ENCODE assay signal across 18 mouse cellular contexts in genomic region chr5:110897114-110897788, GRCm38 (mm10). TPM values are rescaled to one million over a fixed set of nuclear protein-coding genes. Genes with fewer than 3 reads are reported as not detected.
DNase-seq lines count a peak whose midpoint lies in the region; ATAC-seq and TF ChIP-seq lines count a peak whose summit lies in the region.
"Had no signal": no experiment of that assay in that cellular context is flagged by ENCODE, and none has a peak within 500 bp of the region (broad histone marks: within the 10 kb centered on the region; RNA-seq: fewer than 3 reads in every experiment).

No protein-coding gene starts in this region.

- H3K4me1 ChIP-seq in hindbrain, embryonic 10.5 days (replicated peaks) = peaks cover 20% of the 10 kb centered on the region
- H3K4me1 ChIP-seq in hindbrain, embryonic 14.5 days (replicated peaks; ENCODE audit: control insufficient read depth, insufficient read depth, low read length) = no peaks in the 10 kb centered on the region
- H3K4me1 ChIP-seq in forebrain, embryonic 11.5 days (replicated peaks; ENCODE audit: control insufficient read depth, insufficient read depth, low read length) = peaks cover 6% of the 10 kb centered on the region
- H3K4me1 ChIP-seq in hindbrain, postnatal 0 days (ENCODE audit: insufficient read depth, low read length) = no peaks in the 10 kb centered on the region
- H3K4me1 ChIP-seq in neural tube, embryonic 14.5 days (ENCODE audit: control insufficient read depth, insufficient read depth, low read length) = no peaks in the 10 kb centered on the region
- H3K4me1 ChIP-seq: heart, embryonic 15.5 days; intestine, embryonic 15.5 days had no signal

- peaks cover 54% of the 10 kb centered on the region for H3K36me3 ChIP-seq in hindbrain, embryonic 10.5 days
- peaks cover 33% of the 10 kb centered on the region for H3K36me3 ChIP-seq in hindbrain, embryonic 14.5 days (replicated peaks; ENCODE audit: control insufficient read depth, insufficient read depth)
- H3K36me3 ChIP-seq in forebrain, embryonic 11.5 days (ENCODE audit: control insufficient read depth, insufficient read depth, low read length) = peaks cover 4% of the 10 kb centered on the region; the same call in 1 of the 2 replicates
- H3K36me3 ChIP-seq in hindbrain, postnatal 0 days (ENCODE audit: insufficient read depth, low read length) = peaks cover 13% of the 10 kb centered on the region; the same call in 1 of the 2 replicates
- H3K36me3 ChIP-seq in neural tube, embryonic 14.5 days (ENCODE audit: control insufficient read depth, insufficient read depth, low read length) = peaks cover 5% of the 10 kb centered on the region; the same call in 1 of the 2 replicates
- H3K36me3 ChIP-seq: G1E; intestine, embryonic 15.5 days had no signal

- 37% methylated on average over 7 of the region's 7 CpGs for WGBS in hindbrain, embryonic 10.5 days
- 22% methylated on average over 7 of the region's 7 CpGs for WGBS in hindbrain, embryonic 14.5 days
- WGBS in forebrain, embryonic 11.5 days = 23% methylated on average over 7 of the region's 7 CpGs
- 24% methylated on average over 7 of the region's 7 CpGs for whole genome bisulfite sequencing in hindbrain, postnatal 0 days
- 32% methylated on average over 7 of the region's 7 CpGs for WGBS in neural tube, embryonic 14.5 days

- ATAC-seq in hindbrain, embryonic 14.5 days (ENCODE audit: low FRiP score) = no peak
- peak; percentile 56; the same call in 1 of the 2 replicates for ATAC-seq in forebrain, embryonic 11.5 days (replicated peaks; ENCODE audit: low FRiP score)
- ATAC-seq in hindbrain, postnatal 0 days = peak; percentile 63; the same call in 1 of the 2 replicates
- no peak for ATAC-seq in neural tube, embryonic 14.5 days (ENCODE audit: low read depth)
- no peak for ATAC-seq in megakaryocyte-erythroid progenitor cell, adult 5-6 weeks (replicated peaks; ENCODE audit: low FRiP score, low TSS enrichment, poor library complexity, severe bottlenecking)
- ATAC-seq: intestine, embryonic 15.5 days had no signal

- no peaks in the 10 kb centered on the region for H3K9me3 ChIP-seq in hindbrain, embryonic 10.5 days
- no peaks in the 10 kb centered on the region for H3K9me3 ChIP-seq in hindbrain, embryonic 14.5 days (ENCODE audit: control insufficient read depth, low read length)
- no peaks in the 10 kb centered on the region for H3K9me3 ChIP-seq in forebrain, embryonic 11.5 days (ENCODE audit: control insufficient read depth, low read length)
- no peaks in the 10 kb centered on the region for H3K9me3 ChIP-seq in hindbrain, postnatal 0 days (ENCODE audit: low read length)
- no peaks in the 10 kb centered on the region for H3K9me3 ChIP-seq in neural tube, embryonic 14.5 days (ENCODE audit: control insufficient read depth, low read length)
- H3K9me3 ChIP-seq: G1E; heart, embryonic 15.5 days; intestine, embryonic 15.5 days; limb, embryonic 13.5 days had no signal

- TF ChIP-seq CTCF in hindbrain, postnatal 0 days (IDR thresholded peaks at IDR 0.05; ENCODE audit: low read depth) = 0 out of 2 replicates have a peak, but pooled peaks have one; percentile 6

- H3K4me3 ChIP-seq in hindbrain, embryonic 10.5 days = no peak overlapping the region
- H3K4me3 ChIP-seq in hindbrain, embryonic 14.5 days (replicated peaks; ENCODE audit: low read length) = no peak overlapping the region
- H3K4me3 ChIP-seq in forebrain, embryonic 11.5 days (ENCODE audit: low read depth, low read length) = no peak overlapping the region
- no peak overlapping the region for H3K4me3 ChIP-seq in hindbrain, postnatal 0 days (ENCODE audit: low read length)
- no peak overlapping the region for H3K4me3 ChIP-seq in neural tube, embryonic 14.5 days (ENCODE audit: low read depth, low read length)
- H3K4me3 ChIP-seq: erythroblast, embryonic 14.5 days; heart, embryonic 15.5 days; intestine, embryonic 15.5 days; limb, embryonic 13.5 days had no signal

- H3K4me2 ChIP-seq in hindbrain, embryonic 14.5 days (replicated peaks) = no peak overlapping the region
- no peak overlapping the region for H3K4me2 ChIP-seq in forebrain, embryonic 11.5 days (ENCODE audit: low read depth, low read length, severe bottlenecking)
- H3K4me2 ChIP-seq in hindbrain, postnatal 0 days (ENCODE audit: low read depth, low read length) = no peak overlapping the region
- no peak overlapping the region for H3K4me2 ChIP-seq in neural tube, embryonic 14.5 days (ENCODE audit: low read depth, low read length)
- H3K4me2 ChIP-seq: heart, embryonic 15.5 days; intestine, embryonic 15.5 days; limb, embryonic 13.5 days; lung, embryonic 14.5 days had no signal

- H3K9ac ChIP-seq in hindbrain, embryonic 14.5 days = no peak overlapping the region
- H3K9ac ChIP-seq in forebrain, embryonic 11.5 days (ENCODE audit: low read length) = no peak overlapping the region
- no peak overlapping the region for H3K9ac ChIP-seq in hindbrain, postnatal 0 days (replicated peaks; ENCODE audit: low read length)
- H3K9ac ChIP-seq in neural tube, embryonic 14.5 days (replicated peaks; ENCODE audit: low read depth, low read length) = peak overlapping the region; percentile 11; the same call in 1 of the 2 replicates
- H3K9ac ChIP-seq: heart, embryonic 15.5 days; intestine, embryonic 15.5 days; limb, embryonic 13.5 days; lung, embryonic 14.5 days had no signal

- H3K27ac ChIP-seq in hindbrain, embryonic 10.5 days = peak overlapping the region; percentile 69
- H3K27ac ChIP-seq in hindbrain, embryonic 14.5 days = no peak overlapping the region
- H3K27ac ChIP-seq in forebrain, embryonic 11.5 days (ENCODE audit: low read depth, low read length) = peak overlapping the region; percentile 37
- H3K27ac ChIP-seq in hindbrain, postnatal 0 days = peak overlapping the region; percentile 58; the same call in 1 of the 2 replicates
- H3K27ac ChIP-seq in neural tube, embryonic 14.5 days (ENCODE audit: low read depth, low read length) = no peak overlapping the region; the same call in 1 of the 2 replicates
- H3K27ac ChIP-seq: heart, embryonic 15.5 days; intestine, embryonic 15.5 days; limb, embryonic 13.5 days had no signal

- DNase-seq in hindbrain, embryonic 10.5 days (ENCODE audit: low spot score) = peak; percentile 10
- no peak for DNase-seq in hindbrain, embryonic 14.5 days (ENCODE audit: low spot score)
- no peak for DNase-seq in forebrain, embryonic 11.5 days (ENCODE audit: low spot score)
- DNase-seq in hindbrain, postnatal 0 days (ENCODE audit: low spot score) = peak; percentile 27
- no peak for DNase-seq in urinary bladder, postnatal 25 days (ENCODE audit: low spot score)
- DNase-seq in spleen, postnatal 10 days (ENCODE audit: low spot score in 2 of 2) = no peak
- DNase-seq: cerebellum, adult 11-12 months; gastrocnemius, postnatal 36 days; lung, embryonic 14.5 days; spleen, adult 18-20 months; thymus, adult 18-20 months had no signal

- H3K27me3 ChIP-seq in hindbrain, embryonic 10.5 days (ENCODE audit: insufficient read depth, poor library complexity, severe bottlenecking) = no peaks in the 10 kb centered on the region
- no peaks in the 10 kb centered on the region for H3K27me3 ChIP-seq in hindbrain, embryonic 14.5 days (ENCODE audit: control insufficient read depth, insufficient read depth, low read length)
- no peaks in the 10 kb centered on the region for H3K27me3 ChIP-seq in forebrain, embryonic 11.5 days (ENCODE audit: control insufficient read depth, insufficient read depth, low read length)
- no peaks in the 10 kb centered on the region for H3K27me3 ChIP-seq in hindbrain, postnatal 0 days (ENCODE audit: insufficient read depth, low read length)
- no peaks in the 10 kb centered on the region for H3K27me3 ChIP-seq in neural tube, embryonic 14.5 days (ENCODE audit: control insufficient read depth, insufficient read depth, low read length)
- H3K27me3 ChIP-seq: heart, embryonic 15.5 days; intestine, embryonic 15.5 days; limb, embryonic 13.5 days had no signal

RNA-seq across cellular contexts. Expression of gene Ttc28, which starts 17.6 kb away (rescaled TPM):
- polyA plus RNA-seq in hindbrain, embryonic 10.5 days (2016; fragmentation: Nextera tagmentation; extraction: Ambion mirVana) = 10.9 and 14.5 TPM in 2 replicates
- polyA plus RNA-seq in hindbrain, embryonic 14.5 days (2014; fragmentation: Nextera tagmentation; extraction: Ambion mirVana) = 27.3 and 30.0 TPM in 2 replicates
- 17.0 and 19.9 TPM in 2 replicates for polyA plus RNA-seq in forebrain, embryonic 11.5 days (2014; fragmentation: Nextera tagmentation; extraction: Ambion mirVana)
- total RNA-seq in hindbrain, postnatal 0 days (2014; rRNA removed) = 41.9 and 49.8 TPM in 2 replicates
- 9.7 and 11.1 TPM in 2 replicates for polyA plus RNA-seq in hindbrain, postnatal 0 days (2015; fragmentation: Nextera tagmentation; extraction: Ambion mirVana)
- 33.5 and 37.6 TPM in 2 replicates for polyA plus RNA-seq in neural tube, embryonic 14.5 days (2014; fragmentation: Nextera tagmentation; extraction: Ambion mirVana)
- total RNA-seq in megakaryocyte-erythroid progenitor cell, adult 5-6 weeks (2014; fragmentation: Nextera tagmentation) = 3.2 and 5.4 TPM in 2 replicates
- total RNA-seq in megakaryocyte-erythroid progenitor cell, adult 5-6 weeks (2017) = 0.70 and 0.91 TPM in 2 replicates

RNA-seq across cellular contexts. Expression of gene Chek2, which starts 57.5 kb away (rescaled TPM):
- polyA plus RNA-seq in hindbrain, embryonic 10.5 days (2016; fragmentation: Nextera tagmentation; extraction: Ambion mirVana) = 31.0 and 43.8 TPM in 2 replicates
- 5.4 and 5.9 TPM in 2 replicates for polyA plus RNA-seq in hindbrain, embryonic 14.5 days (2014; fragmentation: Nextera tagmentation; extraction: Ambion mirVana)
- 38.2 and 45.6 TPM in 2 replicates for polyA plus RNA-seq in forebrain, embryonic 11.5 days (2014; fragmentation: Nextera tagmentation; extraction: Ambion mirVana)
- total RNA-seq in hindbrain, postnatal 0 days (2014; rRNA removed) = 5.5 and 5.6 TPM in 2 replicates
- polyA plus RNA-seq in hindbrain, postnatal 0 days (2015; fragmentation: Nextera tagmentation; extraction: Ambion mirVana) = 5.1 and 7.0 TPM in 2 replicates
- 3.6 and 4.3 TPM in 2 replicates for polyA plus RNA-seq in neural tube, embryonic 14.5 days (2014; fragmentation: Nextera tagmentation; extraction: Ambion mirVana)
- total RNA-seq in megakaryocyte-erythroid progenitor cell, adult 5-6 weeks (2014; fragmentation: Nextera tagmentation) = 47.4 and 59.5 TPM in 2 replicates
- total RNA-seq in megakaryocyte-erythroid progenitor cell, adult 5-6 weeks (2017) = 31.1 and 56.9 TPM in 2 replicates

RNA-seq across cellular contexts. Expression of gene Hscb, which starts 57.7 kb away (rescaled TPM):
- polyA plus RNA-seq in hindbrain, embryonic 10.5 days (2016; fragmentation: Nextera tagmentation; extraction: Ambion mirVana) = 22.8 and 23.0 TPM in 2 replicates
- 7.8 and 10.3 TPM in 2 replicates for polyA plus RNA-seq in hindbrain, embryonic 14.5 days (2014; fragmentation: Nextera tagmentation; extraction: Ambion mirVana)
- 18.6 TPM in 2 replicates for polyA plus RNA-seq in forebrain, embryonic 11.5 days (2014; fragmentation: Nextera tagmentation; extraction: Ambion mirVana)
- total RNA-seq in hindbrain, postnatal 0 days (2014; rRNA removed) = 10.0 and 10.5 TPM in 2 replicates
- polyA plus RNA-seq in hindbrain, postnatal 0 days (2015; fragmentation: Nextera tagmentation; extraction: Ambion mirVana) = 12.0 and 16.4 TPM in 2 replicates
- 7.9 and 9.2 TPM in 2 replicates for polyA plus RNA-seq in neural tube, embryonic 14.5 days (2014; fragmentation: Nextera tagmentation; extraction: Ambion mirVana)
- total RNA-seq in megakaryocyte-erythroid progenitor cell, adult 5-6 weeks (2014; fragmentation: Nextera tagmentation) = 44.1 and 53.7 TPM in 2 replicates
- 44.9 and 106 TPM in 2 replicates for total RNA-seq in megakaryocyte-erythroid progenitor cell, adult 5-6 weeks (2017)

Comparison
In these comparisons a context has a peak if more than half of its experiments do, and no peak if none do; other contexts are left out.
1. DNase-seq: peak in hindbrain, embryonic 10.5 days (single experiment) and hindbrain, postnatal 0 days (single experiment); none in hindbrain, embryonic 14.5 days (single experiment), forebrain, embryonic 11.5 days (single experiment), urinary bladder, postnatal 25 days (single experiment) and spleen, postnatal 10 days (0 of 2).
2. H3K27ac ChIP-seq: peak in hindbrain, embryonic 10.5 days (single experiment), forebrain, embryonic 11.5 days (single experiment) and hindbrain, postnatal 0 days (single experiment); none in hindbrain, embryonic 14.5 days (single experiment) and neural tube, embryonic 14.5 days (single experiment).
3. ATAC-seq: peak in forebrain, embryonic 11.5 days (single experiment) and hindbrain, postnatal 0 days (single experiment); none in hindbrain, embryonic 14.5 days (single experiment), neural tube, embryonic 14.5 days (single experiment) and megakaryocyte-erythroid progenitor cell, adult 5-6 weeks (single experiment).